Mouse (Mus musculus) thymus, postnatal 0 days (tissue): ENCODE measurements around the gene Gm5414. TPM values are rescaled to one million over a fixed set of nuclear protein-coding genes. Genes with fewer than 3 reads are reported as not detected.

Experiments
- DNase-seq: peaks from one replicate; pipeline ENCODE4 v3.0.0-alpha.2; 2015; ENCODE audit warnings: low spot score
- microRNA-seq: library from miRNA; unstranded; fragments of <30 nt; microRNA quantifications from one replicate; pipeline ENCODE4, GENCODE M21; 2016; ENCODE audit warnings: borderline number of aligned reads
- polyA plus RNA-seq: library from polyadenylated mRNA; unstranded; fragments of >200 nt; fragmentation: Nextera tagmentation; extraction: Ambion mirVana; gene quantifications from 2 replicates; pipeline ENCODE4 v1.2.1, GENCODE M21; 2015

Gene Gm5414
- polyA plus RNA-seq: not detected in 2 replicates

GRCm38 (mm10) chr15:101627884-101628283 lies at the start of gene Gm5414:
Gm5414 (minus strand) TSS chr15:101628188.
- DNase-seq: no peak

GRCm38 (mm10) chr15:101675978-101676377 lies 48.0 kb upstream of the Gm5414 start:
- no peak for DNase-seq

- DNase-seq: no peak
These were observed 24.8 kb upstream of the Gm5414 start for GRCm38 (mm10) chr15:101652736-101653265.

GRCm38 (mm10) chr15:101647280-101647679 lies 19.3 kb upstream of the Gm5414 start, which contains the start of gene Gm5478:
Gm5478 (minus strand) TSS chr15:101647380.
- DNase-seq: no peak

GRCm38 (mm10) chr15:101599123-101599522 lies 28.9 kb downstream of the Gm5414 start:
- DNase-seq: no peak

GRCm38 (mm10) chr15:101588216-101588615 lies 39.8 kb downstream of the Gm5414 start:
- no peak for DNase-seq

GRCm38 (mm10) chr15:101584456-101584855 lies 43.5 kb downstream of the Gm5414 start:
- DNase-seq: no peak

- no peak for DNase-seq
These were observed 44.6 kb downstream of the Gm5414 start for GRCm38 (mm10) chr15:101583211-101583965.

- DNase-seq: no peak
These were observed 46.3 kb downstream of the Gm5414 start for GRCm38 (mm10) chr15:101581701-101582100.

GRCm38 (mm10) chr15:101575506-101575905 lies 52.5 kb downstream of the Gm5414 start:
- no peak for DNase-seq

Small RNA genes within 50 kb of the gene (microRNA-seq; reads per million reads assigned to microRNA genes)
- gene Gm44383: not detected
- gene Gm44479: not detected

Other genes starting within 250 kb of the Gm5414 start
- gene Krt7, start 217.1 kb downstream of the Gm5414 start, polyA plus RNA-seq: 84.1 and 92.4 TPM in 2 replicates
- gene Krt87, start 189.4 kb downstream of the Gm5414 start, polyA plus RNA-seq: 0.51 and 0.91 TPM in 2 replicates
- 0.28 TPM in 1 of 2 replicates, not detected in the other for gene Krt88, start 180.4 kb downstream of the Gm5414 start, polyA plus RNA-seq
- 0.47 and 0.48 TPM in 2 replicates for gene Krt81, start 164.4 kb downstream of the Gm5414 start, polyA plus RNA-seq
- 0.28 and 0.46 TPM in 2 replicates for gene Krt86, start 154.7 kb downstream of the Gm5414 start, polyA plus RNA-seq
- gene Krt83, start 136.7 kb downstream of the Gm5414 start, polyA plus RNA-seq: 1.0 and 1.7 TPM in 2 replicates
- gene Gm49425, start 110.9 kb downstream of the Gm5414 start, polyA plus RNA-seq: 0.13 and 0.39 TPM in 2 replicates
- gene Krt84, start 95.4 kb downstream of the Gm5414 start, polyA plus RNA-seq: 0.29 and 0.31 TPM in 2 replicates
- gene Krt82, start 77.5 kb downstream of the Gm5414 start, polyA plus RNA-seq: 0.05 and 0.08 TPM in 2 replicates
- gene Krt90, start 65.2 kb downstream of the Gm5414 start, polyA plus RNA-seq: 0.06 and 0.18 TPM in 2 replicates
- 0.21 and 0.27 TPM in 2 replicates for gene Krt75, start 54.3 kb downstream of the Gm5414 start, polyA plus RNA-seq
- not detected in 2 replicates for gene Gm5478, start 19.2 kb upstream of the Gm5414 start, polyA plus RNA-seq
- 0.80 and 0.94 TPM in 2 replicates for gene Krt6b, start 52.1 kb upstream of the Gm5414 start, polyA plus RNA-seq
- gene Krt6a, start 66.1 kb upstream of the Gm5414 start, polyA plus RNA-seq: 3.4 and 7.7 TPM in 2 replicates
- 110 and 117 TPM in 2 replicates for gene Krt5, start 84.7 kb upstream of the Gm5414 start, polyA plus RNA-seq
- 1.5 and 1.7 TPM in 2 replicates for gene Krt71, start 114.9 kb upstream of the Gm5414 start, polyA plus RNA-seq
- 0.50 and 0.61 TPM in 2 replicates for gene Krt72, start 158.3 kb upstream of the Gm5414 start, polyA plus RNA-seq
- 0.42 and 0.60 TPM in 2 replicates for gene Krt73, start 174.2 kb upstream of the Gm5414 start, polyA plus RNA-seq
- 0.12 and 0.21 TPM in 2 replicates for gene Krt2, start 190.0 kb upstream of the Gm5414 start, polyA plus RNA-seq
- 0.45 and 0.65 TPM in 2 replicates for gene Krt1, start 222.6 kb upstream of the Gm5414 start, polyA plus RNA-seq
- gene Krt77, start 241.5 kb upstream of the Gm5414 start, polyA plus RNA-seq: 0.63 and 0.78 TPM in 2 replicates